Mouse (Mus musculus) frontal cortex, adult (tissue): ENCODE data around the gene Tbc1d24.

Source experiments
- ATAC-seq: cut with Nextera tagmentation; 2 replicates; pipeline ENCODE4 v1.9.2; 2017; ENCODE audit warnings: mild to moderate bottlenecking, moderate library complexity, mixed read lengths; ENCODE audit not compliant: low TSS enrichment

Tbc1d24 gene

GRCm38 (mm10) chr17:24205284-24205888 lies at the start of gene Tbc1d24:
TSS of gene Tbc1d24 (minus strand) at chr17:24205562.
- peak; percentile 48 for ATAC-seq

DNA sequence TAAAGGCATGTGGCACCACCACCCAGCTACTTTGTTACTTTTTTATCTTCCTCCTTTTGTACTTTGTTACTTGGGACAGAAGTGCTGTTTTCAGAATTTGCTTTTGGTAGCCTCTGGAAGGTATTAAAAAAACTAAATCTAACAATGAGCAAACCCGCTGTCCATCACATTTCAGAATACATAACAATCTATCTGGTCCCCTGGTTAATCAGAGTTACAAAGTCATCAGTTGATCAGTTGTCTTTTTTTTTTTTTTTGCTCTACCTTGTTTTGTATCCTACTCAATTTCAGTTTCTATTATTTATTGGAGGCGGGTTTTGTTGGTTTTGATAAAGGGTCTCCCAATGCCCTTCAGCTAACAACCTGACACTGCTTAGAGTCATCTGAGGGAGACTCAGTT lies 47.0 kb upstream of the Tbc1d24 start:
- no peak for ATAC-seq

- ATAC-seq: peak; percentile 100
Observed at GRCm38 (mm10) chr17:24251320-24252069, 46.1 kb upstream of the Tbc1d24 start, which contains the start of gene Ccnf. TSS of gene Ccnf (minus strand) at chr17:24251484.

GRCm38 (mm10) chr17:24250988-24251319 lies 45.6 kb upstream of the Tbc1d24 start:
- no peak; the same call in 1 of the 2 replicates for ATAC-seq

DNA sequence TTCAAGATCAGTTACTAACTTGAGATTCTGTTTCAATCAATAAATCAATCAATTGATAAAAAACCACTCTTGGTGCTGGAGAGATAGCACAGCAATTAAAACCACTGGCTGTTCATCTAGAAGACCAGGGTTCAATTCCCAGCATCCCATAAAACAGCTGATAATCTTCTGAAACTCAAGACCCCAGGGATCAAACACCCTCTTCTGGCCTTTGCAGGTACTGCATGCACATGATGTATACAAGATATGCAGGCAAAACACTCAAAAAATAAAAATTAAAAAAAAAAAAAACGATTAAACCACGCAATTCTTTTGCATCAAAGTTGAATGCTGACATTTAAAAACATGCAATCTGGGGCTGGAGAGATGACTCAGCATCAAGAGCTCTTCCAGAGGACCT lies 43.3 kb upstream of the Tbc1d24 start:
- ATAC-seq: no peak

DNA sequence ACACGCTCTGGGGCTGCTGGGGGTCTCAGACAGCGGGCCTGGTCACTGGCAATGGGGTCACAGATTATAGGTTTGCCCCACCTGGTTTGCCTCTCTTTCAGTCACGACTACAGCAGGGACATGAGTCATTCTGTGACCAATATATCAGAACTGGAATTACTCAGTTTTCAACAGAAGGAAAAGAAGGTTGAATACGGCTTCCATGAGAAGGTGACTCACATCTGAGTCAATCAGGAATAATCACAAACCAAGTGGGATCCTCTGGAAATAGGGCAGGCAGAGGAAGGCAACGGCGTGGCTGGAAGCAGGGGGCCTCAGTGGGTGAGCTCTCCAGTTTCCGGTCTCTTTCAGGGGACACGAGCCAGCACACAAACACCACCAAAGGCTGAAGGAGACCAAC lies 38.7 kb upstream of the Tbc1d24 start:
- ATAC-seq: peak; percentile 64; the same call in 1 of the 2 replicates

DNA sequence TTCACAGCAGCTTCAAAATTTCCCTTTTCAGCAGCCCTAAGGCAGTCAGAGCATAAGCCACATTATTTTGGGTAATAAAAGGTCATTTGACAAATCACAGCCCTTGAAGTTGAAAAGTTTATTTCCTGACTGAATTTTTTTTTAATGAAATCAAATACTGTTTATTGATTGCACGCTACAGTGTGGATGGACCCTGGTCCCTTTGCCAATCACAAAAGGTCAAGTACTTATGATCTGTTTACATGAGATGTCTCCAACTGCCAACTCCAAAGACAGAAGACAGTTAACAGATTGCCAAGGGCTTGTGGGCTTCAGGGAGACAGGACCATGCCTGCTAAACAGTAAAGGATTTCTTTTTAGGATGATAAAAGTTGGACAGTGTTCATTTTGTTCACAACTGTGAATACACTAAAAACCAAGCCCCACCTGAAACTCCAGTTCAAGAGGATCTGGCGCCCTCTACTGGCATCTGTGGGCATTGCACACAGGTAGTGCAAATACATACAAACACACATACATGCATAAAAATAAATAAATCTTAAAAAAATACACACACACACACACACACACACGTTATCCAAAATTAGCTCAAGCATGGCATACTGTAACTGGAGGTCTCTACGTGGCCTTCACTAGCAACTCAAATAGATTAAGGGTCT lies 38.1 kb upstream of the Tbc1d24 start:
- no peak for ATAC-seq

- ATAC-seq: no peak
Observed at GRCm38 (mm10) chr17:24236921-24237320, 31.6 kb upstream of the Tbc1d24 start.

- ATAC-seq: no peak
Observed at GRCm38 (mm10) chr17:24236479-24236878, 31.1 kb upstream of the Tbc1d24 start.

DNA sequence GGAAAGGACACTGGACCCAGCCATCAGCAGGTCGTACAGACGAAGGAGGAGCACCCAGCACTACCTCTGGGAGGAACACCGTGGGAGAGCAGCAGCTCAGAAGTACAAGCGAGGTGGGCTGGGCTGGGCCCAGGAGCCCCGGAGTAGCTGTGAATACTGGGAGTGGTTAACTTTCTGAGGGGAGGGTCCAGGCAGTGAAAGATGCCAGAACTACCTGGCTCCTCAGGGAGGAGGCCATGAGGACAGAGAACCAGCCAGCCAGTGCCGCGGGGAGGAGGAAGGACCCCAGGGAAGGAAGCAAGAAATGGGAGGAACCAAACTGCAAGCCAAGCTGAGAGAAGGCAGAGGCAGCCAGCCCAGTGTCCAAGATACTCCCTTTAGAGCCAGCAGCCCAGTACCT lies 22.6 kb upstream of the Tbc1d24 start:
- no peak for ATAC-seq

- ATAC-seq: no peak
Observed at GRCm38 (mm10) chr17:24226721-24227120, 21.4 kb upstream of the Tbc1d24 start.

GRCm38 (mm10) chr17:24225851-24226250 lies 20.5 kb upstream of the Tbc1d24 start:
- no peak for ATAC-seq

- no peak for ATAC-seq
Observed at GRCm38 (mm10) chr17:24224741-24225140, 19.4 kb upstream of the Tbc1d24 start.

DNA sequence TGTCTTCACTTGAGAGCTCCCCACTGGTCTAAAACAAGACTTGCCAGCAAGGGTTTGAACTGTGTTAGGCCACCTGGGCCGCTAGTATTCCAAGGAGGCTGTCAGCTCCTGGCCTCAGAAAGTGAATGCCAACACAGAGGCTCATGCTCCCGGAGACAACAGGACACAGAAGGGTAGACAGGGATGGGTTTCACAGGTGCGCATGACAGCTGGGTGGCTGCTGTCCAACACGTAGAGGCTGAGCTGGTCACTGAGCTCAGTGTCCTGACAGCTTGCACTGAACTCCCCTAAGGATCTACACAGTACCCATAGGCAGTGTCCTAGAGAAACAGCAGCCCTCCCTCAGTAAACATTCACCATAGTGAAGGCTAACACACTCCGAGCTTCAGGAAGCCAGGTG lies 18.2 kb upstream of the Tbc1d24 start:
- ATAC-seq: no peak

GRCm38 (mm10) chr17:24222653-24223052 lies 17.3 kb upstream of the Tbc1d24 start:
- ATAC-seq: no peak

DNA sequence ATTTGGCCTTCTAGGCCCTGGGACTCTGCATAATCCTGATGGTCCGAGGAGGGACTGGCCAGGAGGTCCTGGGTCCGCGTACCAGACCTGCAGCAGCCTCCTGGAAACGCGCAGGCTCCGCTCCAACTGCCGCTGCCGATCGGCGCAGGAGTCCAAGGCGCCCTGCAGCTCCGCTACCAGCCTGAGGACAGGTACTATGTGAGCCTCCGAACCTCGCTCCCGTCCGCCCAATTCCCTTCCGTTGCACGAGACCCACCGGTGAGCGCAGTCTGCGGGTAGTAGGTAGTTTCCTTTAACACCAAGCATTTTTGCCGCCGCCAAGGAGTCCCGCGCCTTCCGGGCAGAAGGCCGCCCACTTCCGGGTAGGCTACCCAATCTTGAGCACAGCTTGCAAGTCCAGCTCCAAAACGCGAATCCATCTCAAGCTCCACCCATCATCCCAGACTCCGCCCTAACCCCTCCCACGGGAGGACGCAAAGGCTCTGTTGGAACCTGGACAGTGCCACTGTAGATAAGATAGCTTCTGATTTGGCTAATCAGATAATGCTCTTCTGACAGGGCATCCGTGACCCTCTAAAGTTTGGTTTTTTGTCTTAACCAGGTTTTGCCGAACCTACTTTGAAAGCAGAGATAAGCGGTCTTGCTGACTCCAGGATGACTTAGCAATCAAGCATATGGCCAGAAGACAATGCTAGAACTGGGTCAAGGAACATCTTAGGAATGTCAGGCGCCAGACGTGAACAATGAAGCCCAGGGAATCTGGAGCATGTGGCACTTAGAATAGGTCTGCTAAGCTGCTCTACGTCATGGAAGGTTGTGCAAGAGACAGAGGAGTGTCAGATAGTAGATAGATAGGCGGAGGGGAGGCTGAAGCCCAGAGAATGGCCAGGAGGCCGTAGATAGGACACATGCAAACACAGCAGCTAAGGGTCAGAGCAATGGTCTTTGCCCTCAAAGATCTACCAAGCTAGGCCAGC lies 15.4 kb upstream of the Tbc1d24 start, which contains the start of gene Tedc2:
Tedc2 (minus strand) TSS at position 417 of the 977 bp plus-strand sequence.
- ATAC-seq: peak; percentile 96

DNA sequence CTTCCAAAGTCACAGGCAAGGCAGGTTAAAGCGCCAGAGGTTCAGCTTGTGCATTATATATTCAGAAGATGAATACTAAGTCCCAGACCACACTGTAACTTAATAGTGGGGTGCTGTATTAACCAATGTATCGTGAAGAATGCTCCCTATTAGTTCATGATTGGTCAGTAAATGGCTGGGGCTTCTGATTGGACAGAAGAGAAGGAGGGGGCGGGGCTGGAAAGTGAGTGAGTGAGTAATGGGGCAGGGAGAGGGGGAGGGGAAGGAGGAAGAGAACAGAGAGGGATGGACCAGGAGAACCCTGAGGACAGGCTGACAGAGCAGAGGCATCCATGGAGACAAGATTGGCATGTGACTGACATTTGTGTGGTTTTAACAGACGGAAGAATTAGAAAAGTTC lies 11.5 kb upstream of the Tbc1d24 start:
- no peak for ATAC-seq

GRCm38 (mm10) chr17:24213186-24213585 lies 7.8 kb upstream of the Tbc1d24 start:
- no peak for ATAC-seq

DNA sequence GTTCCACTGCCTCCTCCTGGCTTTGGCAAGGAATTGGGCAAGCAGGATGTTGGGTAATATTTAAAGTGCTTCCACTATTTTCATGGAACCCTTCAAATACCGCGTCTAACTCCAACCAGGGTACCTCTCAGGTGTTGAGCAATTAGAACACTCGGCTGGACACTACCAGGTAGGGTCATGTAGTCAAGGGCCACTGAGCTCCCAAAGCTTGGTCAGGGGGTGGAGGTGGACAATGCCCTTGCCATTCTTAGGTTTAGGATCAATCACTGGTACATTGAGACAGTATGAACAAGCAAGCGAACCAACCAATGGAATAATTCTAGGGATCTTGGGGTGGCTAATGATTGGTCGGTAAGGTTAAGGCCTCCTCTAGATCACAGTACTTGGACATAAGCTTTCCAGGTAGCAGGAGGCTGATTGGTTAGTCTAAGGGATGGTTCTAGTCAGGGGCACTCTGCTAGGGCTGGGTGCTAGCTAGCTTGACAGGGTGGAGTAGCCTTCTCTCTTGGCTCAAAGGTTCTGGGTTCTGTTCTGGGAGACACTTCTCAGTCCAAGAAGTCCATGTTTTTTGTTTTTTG lies 7.2 kb upstream of the Tbc1d24 start:
- no peak for ATAC-seq

- ATAC-seq: peak; percentile 74
Observed at GRCm38 (mm10) chr17:24211631-24212440, 6.5 kb upstream of the Tbc1d24 start.
